In genomic region chr3:62455854-62456253, GRCm38 (mm10) we compare ENCODE assay signal across 9 mouse cellular contexts. TPM values are rescaled to one million over a fixed set of nuclear protein-coding genes. Genes with fewer than 3 reads are reported as not detected.
DNase-seq lines count a peak whose midpoint lies in the region; ATAC-seq and TF ChIP-seq lines count a peak whose summit lies in the region.
"Had no signal": no experiment of that assay in that cellular context is flagged by ENCODE, and none has a peak within 500 bp of the region (broad histone marks: within the 10 kb centered on the region; RNA-seq: fewer than 3 reads in every experiment).

No protein-coding gene starts in this region.

- ATAC-seq in stomach, embryonic 14.5 days (ENCODE audit: insufficient number of reproducible peaks, insufficient read depth, low FRiP score, low read depth): 0 out of 2 replicates have a peak, but pooled peaks have one; percentile 14
- ATAC-seq in stomach, postnatal 0 days (ENCODE audit: low FRiP score, low TSS enrichment): no peak
- ATAC-seq in forebrain, postnatal 0 days: peak; percentile 84

- no peak overlapping the region for H3K4me2 ChIP-seq in stomach, embryonic 14.5 days (replicated peaks; ENCODE audit: low read depth, low read length)
- H3K4me2 ChIP-seq in stomach, postnatal 0 days (replicated peaks; ENCODE audit: low read depth): no peak overlapping the region
- no peak overlapping the region for H3K4me2 ChIP-seq in forebrain, postnatal 0 days (ENCODE audit: low read depth)
- H3K4me2 ChIP-seq: limb, embryonic 12.5 days had no signal

- H3K4me1 ChIP-seq in stomach, embryonic 14.5 days (ENCODE audit: control insufficient read depth, insufficient read depth, low read length): no peaks in the 10 kb centered on the region
- H3K4me1 ChIP-seq in stomach, postnatal 0 days (replicated peaks; ENCODE audit: control insufficient read depth, insufficient read depth): no peaks in the 10 kb centered on the region
- peaks cover 10% of the 10 kb centered on the region; the same call in 1 of the 2 replicates for H3K4me1 ChIP-seq in forebrain, postnatal 0 days (ENCODE audit: insufficient read depth)
- 0 out of 2 replicates have a peak, but pooled peaks cover 4% of the 10 kb centered on the region for H3K4me1 ChIP-seq in heart, embryonic 10.5 days

- H3K27ac ChIP-seq in stomach, embryonic 14.5 days (ENCODE audit: low read length): no peak overlapping the region
- H3K27ac ChIP-seq in stomach, postnatal 0 days (replicated peaks): no peak overlapping the region
- peak overlapping the region; percentile 58 for H3K27ac ChIP-seq in forebrain, postnatal 0 days (ENCODE audit: low read depth, low read length)
- no peak overlapping the region for H3K27ac ChIP-seq in heart, embryonic 10.5 days
- H3K27ac ChIP-seq: limb, embryonic 12.5 days had no signal

- no peak overlapping the region for H3K9ac ChIP-seq in stomach, embryonic 14.5 days (replicated peaks; ENCODE audit: low read depth, low read length)
- no peak overlapping the region for H3K9ac ChIP-seq in stomach, postnatal 0 days (ENCODE audit: low read length)
- no peak overlapping the region for H3K9ac ChIP-seq in forebrain, postnatal 0 days
- H3K9ac ChIP-seq: limb, embryonic 12.5 days had no signal

- H3K9me3 ChIP-seq in stomach, embryonic 14.5 days (ENCODE audit: control insufficient read depth, low read depth, low read length): no peaks in the 10 kb centered on the region
- H3K9me3 ChIP-seq in stomach, postnatal 0 days (ENCODE audit: control insufficient read depth, low read length): no peaks in the 10 kb centered on the region
- H3K9me3 ChIP-seq in forebrain, postnatal 0 days (ENCODE audit: low read length): no peaks in the 10 kb centered on the region
- no peaks in the 10 kb centered on the region for H3K9me3 ChIP-seq in heart, embryonic 10.5 days
- H3K9me3 ChIP-seq: limb, embryonic 12.5 days had no signal

- 75% methylated on average over 1 of the region's 1 CpGs for WGBS in stomach, embryonic 14.5 days
- 65% methylated on average over 1 of the region's 1 CpGs for WGBS in stomach, postnatal 0 days
- WGBS in forebrain, postnatal 0 days: 13% methylated on average over 1 of the region's 1 CpGs
- WGBS in heart, embryonic 10.5 days: 50% methylated on average over 1 of the region's 1 CpGs

- no peaks in the 10 kb centered on the region for H3K27me3 ChIP-seq in stomach, embryonic 14.5 days (ENCODE audit: control insufficient read depth, insufficient read depth, low read length)
- no peaks in the 10 kb centered on the region for H3K27me3 ChIP-seq in stomach, postnatal 0 days (ENCODE audit: control insufficient read depth, insufficient read depth, low read length)
- H3K27me3 ChIP-seq in forebrain, postnatal 0 days (ENCODE audit: insufficient read depth, low read length): no peaks in the 10 kb centered on the region
- H3K27me3 ChIP-seq in heart, embryonic 10.5 days (ENCODE audit: insufficient read depth, poor library complexity, severe bottlenecking): no peaks in the 10 kb centered on the region
- H3K27me3 ChIP-seq: limb, embryonic 12.5 days had no signal

- TF ChIP-seq EP300 in stomach, postnatal 0 days (optimal IDR thresholded peaks at IDR 0.05): no peak

- TF ChIP-seq CTCF in stomach, postnatal 0 days (IDR thresholded peaks at IDR 0.05; ENCODE audit: low read depth): no peak
- no peak for TF ChIP-seq CTCF in forebrain, postnatal 0 days (IDR thresholded peaks at IDR 0.05; ENCODE audit: low read depth)

- H3K36me3 ChIP-seq in stomach, embryonic 14.5 days (ENCODE audit: control insufficient read depth, insufficient read depth, low read length): peaks cover 10% of the 10 kb centered on the region
- H3K36me3 ChIP-seq in stomach, postnatal 0 days (ENCODE audit: control insufficient read depth, insufficient read depth, low read length): peaks cover 9% of the 10 kb centered on the region; the same call in 1 of the 2 replicates
- peaks cover 16% of the 10 kb centered on the region for H3K36me3 ChIP-seq in forebrain, postnatal 0 days (ENCODE audit: insufficient read depth)
- H3K36me3 ChIP-seq in heart, embryonic 10.5 days: 0 out of 2 replicates have a peak, but pooled peaks cover 4% of the 10 kb centered on the region

- H3K4me3 ChIP-seq in stomach, embryonic 14.5 days (ENCODE audit: low read depth, low read length): no peak overlapping the region
- no peak overlapping the region for H3K4me3 ChIP-seq in stomach, postnatal 0 days (ENCODE audit: low read depth, low read length)
- H3K4me3 ChIP-seq in forebrain, postnatal 0 days (ENCODE audit: low read depth, low read length): no peak overlapping the region
- no peak overlapping the region for H3K4me3 ChIP-seq in heart, embryonic 10.5 days
- H3K4me3 ChIP-seq: limb, embryonic 12.5 days had no signal

- no peak for DNase-seq in stomach, postnatal 0 days (ENCODE audit: low spot score)
- peak; percentile 54 for DNase-seq in forebrain, postnatal 0 days
- DNase-seq in layer of hippocampus, postnatal 36 days: peak; percentile 27 to 51
- DNase-seq in heart, embryonic 10.5 days (ENCODE audit: low spot score): no peak
- no peak for DNase-seq in lung, postnatal 14 days
- DNase-seq in lung, postnatal 25 days (ENCODE audit: low spot score): no peak
- DNase-seq in thymus, postnatal 10 days (ENCODE audit: low spot score in 2 of 2): no peak

RNA-seq across cellular contexts. Expression of gene Dhx36, which starts 51.0 kb away (rescaled TPM):
- polyA plus RNA-seq in stomach, embryonic 14.5 days (2014; fragmentation: Nextera tagmentation; extraction: Ambion mirVana): 35.7 and 36.5 TPM in 2 replicates
- 9.6 and 10.1 TPM in 2 replicates for polyA plus RNA-seq in stomach, postnatal 0 days (2015; fragmentation: Nextera tagmentation; extraction: Ambion mirVana)
- total RNA-seq in forebrain, postnatal 0 days (2014; rRNA removed): 81.0 and 90.5 TPM in 2 replicates
- 24.3 and 29.0 TPM in 2 replicates for polyA plus RNA-seq in forebrain, postnatal 0 days (2015; fragmentation: Nextera tagmentation; extraction: Ambion mirVana)
- total RNA-seq in layer of hippocampus, postnatal 36 days (2021): 10 to 100 TPM; 54.9 to 59.0 TPM
- polyA plus RNA-seq in heart, embryonic 10.5 days (2016; fragmentation: Nextera tagmentation; extraction: Ambion mirVana): 20.0 and 27.6 TPM in 2 replicates

Comparison
In these comparisons a context has a peak if more than half of its experiments do, and no peak if none do; other contexts are left out.
1. DNase-seq: peak in forebrain, postnatal 0 days (single experiment) and layer of hippocampus, postnatal 36 days (2 of 2); none in stomach, postnatal 0 days (single experiment), heart, embryonic 10.5 days (single experiment), lung, postnatal 14 days (single experiment), lung, postnatal 25 days (single experiment) and thymus, postnatal 10 days (0 of 2).